Mouse (Mus musculus): ENCODE data around the gene Gm42421. TPM values are rescaled to one million over a fixed set of nuclear protein-coding genes. Genes with fewer than 3 reads are reported as not detected.

Gene Gm42421
- polyA plus RNA-seq, 1 experiment from 2014 or later, result 0.64 TPM

- ATAC-seq (ENCODE audit: low FRiP score, low TSS enrichment), result no peak
- Histone ChIP-seq H3K4me3 (ENCODE audit: low read length) (no peak overlapping the region), H3K27ac (ENCODE audit: low read depth, low read length) (no peak overlapping the region), H3K4me1 (ENCODE audit: control insufficient read depth, insufficient read depth, low read length) (no peaks in the 10 kb centered on the region), H3K4me2 (replicated peaks; ENCODE audit: low read depth, low read length) (no peak overlapping the region), H3K9me3 (ENCODE audit: control insufficient read depth, low read length) (0 out of 2 replicates have a peak, but pooled peaks cover 2% of the 10 kb centered on the region), H3K9ac (ENCODE audit: low read depth, low read length) (no peak overlapping the region), H3K36me3 (ENCODE audit: control insufficient read depth, insufficient read depth, low read length) (no peaks in the 10 kb centered on the region), H3K27me3 (ENCODE audit: control insufficient read depth, insufficient read depth, low read length) (no peaks in the 10 kb centered on the region)
- 95% methylated on average over 6 of the region's 6 CpGs for WGBS
Measured at GRCm38 (mm10) chr5:143957101-143957500, 29.1 kb downstream of the Gm42421 start.

DNA sequence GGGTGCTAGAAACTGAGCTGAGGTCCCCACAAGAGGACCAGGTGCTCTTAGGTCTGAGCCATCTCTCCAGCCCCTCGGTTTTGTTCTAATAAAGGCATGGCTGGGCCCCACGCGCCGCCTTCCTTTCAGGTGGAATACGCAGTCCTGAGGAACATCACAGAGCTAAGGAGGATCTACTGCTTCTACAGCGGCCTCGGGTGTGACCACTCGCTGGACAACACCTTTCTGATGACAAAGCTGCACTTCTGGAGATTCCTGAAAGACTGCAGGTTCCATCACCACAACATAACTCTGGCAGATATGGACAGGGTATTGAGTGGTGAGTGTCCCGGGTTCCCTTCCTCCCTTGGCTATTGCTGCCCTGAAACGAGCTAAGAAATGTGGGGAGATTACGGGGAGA lies 31.6 kb downstream of the Gm42421 start:
- Histone ChIP-seq H3K27ac (ENCODE audit: low read depth, low read length) (no peak overlapping the region), H3K36me3 (ENCODE audit: control insufficient read depth, insufficient read depth, low read length) (no peaks in the 10 kb centered on the region), H3K4me1 (ENCODE audit: control insufficient read depth, insufficient read depth, low read length) (no peaks in the 10 kb centered on the region), H3K9me3 (ENCODE audit: control insufficient read depth, low read length) (0 out of 2 replicates have a peak, but pooled peaks cover 2% of the 10 kb centered on the region), H3K4me2 (replicated peaks; ENCODE audit: low read depth, low read length) (no peak overlapping the region), H3K9ac (ENCODE audit: low read depth, low read length) (no peak overlapping the region), H3K4me3 (ENCODE audit: low read length) (no peak overlapping the region), H3K27me3 (ENCODE audit: control insufficient read depth, insufficient read depth, low read length) (no peaks in the 10 kb centered on the region)
- 92% methylated on average over 11 of the region's 11 CpGs for WGBS
- ATAC-seq (ENCODE audit: low FRiP score, low TSS enrichment), result no peak

GRCm38 (mm10) chr5:143961176-143961575 lies 33.2 kb downstream of the Gm42421 start:
- 87% methylated on average over 8 of the region's 8 CpGs for WGBS

DNA sequence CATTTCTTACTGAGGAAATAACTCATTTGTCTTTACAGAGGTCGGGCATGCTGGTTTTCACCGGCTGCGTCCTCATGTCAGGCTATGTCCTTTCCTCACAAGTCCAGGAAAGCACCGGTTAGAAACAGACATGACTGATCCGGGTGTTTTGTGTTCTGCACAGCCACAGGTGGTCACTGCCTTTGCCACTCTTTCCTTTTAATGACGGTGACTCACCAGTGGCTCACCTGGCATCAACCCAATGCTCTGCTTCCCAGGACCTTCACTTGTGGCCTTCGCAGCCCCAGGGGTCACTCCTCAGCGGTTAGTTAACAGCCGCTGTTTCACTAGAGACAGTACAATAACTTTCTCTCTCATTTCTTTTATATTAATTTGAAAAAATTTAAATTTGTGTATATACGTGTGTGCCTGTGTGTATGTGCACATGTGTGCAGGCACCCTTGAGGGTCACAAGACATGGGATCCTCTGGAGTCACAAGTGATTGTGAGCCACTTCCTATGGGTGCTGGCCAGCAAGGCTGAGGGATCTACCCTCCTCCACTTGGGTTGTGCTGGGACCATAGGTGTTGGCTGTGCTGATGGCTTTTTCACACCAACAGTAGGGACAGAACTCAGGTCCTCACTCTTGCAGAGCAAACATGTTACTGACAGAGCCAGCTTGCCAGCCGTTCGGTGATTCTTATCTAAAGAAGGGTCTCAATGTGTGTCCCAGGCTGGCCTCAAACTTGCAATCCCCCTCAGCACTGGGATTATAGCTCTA lies 37.8 kb downstream of the Gm42421 start:
- no peaks in the 10 kb centered on the region for H3K4me1 ChIP-seq (ENCODE audit: control insufficient read depth, insufficient read depth, low read length)
- H3K9ac ChIP-seq (ENCODE audit: low read depth, low read length), result no peak overlapping the region
- WGBS, result 79% methylated on average over 12 of the region's 12 CpGs
- no peak overlapping the region for H3K4me3 ChIP-seq (ENCODE audit: low read length)
- H3K4me2 ChIP-seq (replicated peaks; ENCODE audit: low read depth, low read length), result no peak overlapping the region
- no peaks in the 10 kb centered on the region for H3K27me3 ChIP-seq (ENCODE audit: control insufficient read depth, insufficient read depth, low read length)
- H3K36me3 ChIP-seq (ENCODE audit: control insufficient read depth, insufficient read depth, low read length), result no peaks in the 10 kb centered on the region
- no peak for ATAC-seq (ENCODE audit: low FRiP score, low TSS enrichment)
- H3K9me3 ChIP-seq (ENCODE audit: control insufficient read depth, low read length), result no peaks in the 10 kb centered on the region
- H3K27ac ChIP-seq (ENCODE audit: low read depth, low read length), result no peak overlapping the region

More at GRCm38 (mm10) chr5:143961176-143961575, 33.2 kb downstream of the Gm42421 start:
- Histone ChIP-seq H3K4me2 (replicated peaks; ENCODE audit: low read depth, low read length) (no peak overlapping the region), H3K4me1 (ENCODE audit: control insufficient read depth, insufficient read depth, low read length) (no peaks in the 10 kb centered on the region), H3K27ac (ENCODE audit: low read depth, low read length) (no peak overlapping the region), H3K9me3 (ENCODE audit: control insufficient read depth, low read length) (0 out of 2 replicates have a peak, but pooled peaks cover 2% of the 10 kb centered on the region), H3K4me3 (ENCODE audit: low read length) (no peak overlapping the region), H3K9ac (ENCODE audit: low read depth, low read length) (no peak overlapping the region), H3K36me3 (ENCODE audit: control insufficient read depth, insufficient read depth, low read length) (no peaks in the 10 kb centered on the region), H3K27me3 (ENCODE audit: control insufficient read depth, insufficient read depth, low read length) (no peaks in the 10 kb centered on the region)
- ATAC-seq (ENCODE audit: low FRiP score, low TSS enrichment), result no peak

- H3K4me1 ChIP-seq (ENCODE audit: control insufficient read depth, insufficient read depth, low read length), result no peaks in the 10 kb centered on the region
- ATAC-seq (ENCODE audit: low FRiP score, low TSS enrichment), result no peak
- WGBS, result 90% methylated on average over 12 of the region's 12 CpGs
- H3K4me2 ChIP-seq (replicated peaks; ENCODE audit: low read depth, low read length), result no peak overlapping the region
- H3K36me3 ChIP-seq (ENCODE audit: control insufficient read depth, insufficient read depth, low read length), result no peaks in the 10 kb centered on the region
- no peaks in the 10 kb centered on the region for H3K27me3 ChIP-seq (ENCODE audit: control insufficient read depth, insufficient read depth, low read length)
- H3K9me3 ChIP-seq (ENCODE audit: control insufficient read depth, low read length), result no peaks in the 10 kb centered on the region
- H3K27ac ChIP-seq (ENCODE audit: low read depth, low read length), result no peak overlapping the region
- no peak overlapping the region for H3K9ac ChIP-seq (ENCODE audit: low read depth, low read length)
- H3K4me3 ChIP-seq (ENCODE audit: low read length), result no peak overlapping the region
Measured at GRCm38 (mm10) chr5:143966671-143967070, 38.7 kb downstream of the Gm42421 start.

- no peaks in the 10 kb centered on the region for H3K36me3 ChIP-seq (ENCODE audit: control insufficient read depth, insufficient read depth, low read length)
- no peak overlapping the region for H3K4me2 ChIP-seq (replicated peaks; ENCODE audit: low read depth, low read length)
- no peak overlapping the region for H3K4me3 ChIP-seq (ENCODE audit: low read length)
- no peaks in the 10 kb centered on the region for H3K27me3 ChIP-seq (ENCODE audit: control insufficient read depth, insufficient read depth, low read length)
- H3K4me1 ChIP-seq (ENCODE audit: control insufficient read depth, insufficient read depth, low read length), result no peaks in the 10 kb centered on the region
- no peak for ATAC-seq (ENCODE audit: low FRiP score, low TSS enrichment)
- H3K9ac ChIP-seq (ENCODE audit: low read depth, low read length), result no peak overlapping the region
- H3K9me3 ChIP-seq (ENCODE audit: control insufficient read depth, low read length), result no peaks in the 10 kb centered on the region
- no peak overlapping the region for H3K27ac ChIP-seq (ENCODE audit: low read depth, low read length)
- 47% methylated on average over 3 of the region's 3 CpGs for WGBS
Measured at GRCm38 (mm10) chr5:143972628-143973027, 44.7 kb downstream of the Gm42421 start.

GRCm38 (mm10) chr5:143974931-143975630 lies 47.1 kb downstream of the Gm42421 start:
- Histone ChIP-seq H3K9me3 (ENCODE audit: control insufficient read depth, low read length) (no peaks in the 10 kb centered on the region), H3K27ac (ENCODE audit: low read depth, low read length) (no peak overlapping the region), H3K4me3 (ENCODE audit: low read length) (no peak overlapping the region), H3K9ac (ENCODE audit: low read depth, low read length) (no peak overlapping the region), H3K27me3 (ENCODE audit: control insufficient read depth, insufficient read depth, low read length) (no peaks in the 10 kb centered on the region), H3K4me2 (replicated peaks; ENCODE audit: low read depth, low read length) (no peak overlapping the region), H3K4me1 (ENCODE audit: control insufficient read depth, insufficient read depth, low read length) (no peaks in the 10 kb centered on the region), H3K36me3 (ENCODE audit: control insufficient read depth, insufficient read depth, low read length) (no peaks in the 10 kb centered on the region)
- WGBS, result 44% methylated on average over 4 of the region's 4 CpGs
- peak; percentile 84 for ATAC-seq (ENCODE audit: low FRiP score, low TSS enrichment)

GRCm38 (mm10) chr5:143975631-143975933 lies 47.6 kb downstream of the Gm42421 start:
- WGBS, result 52% methylated on average over 2 of the region's 2 CpGs
- ATAC-seq (ENCODE audit: low FRiP score, low TSS enrichment), result peak; percentile 32; the same call in 1 of the 2 replicates

GRCm38 (mm10) chr5:143976232-143976631 lies 48.3 kb downstream of the Gm42421 start:
- Histone ChIP-seq H3K9ac (ENCODE audit: low read depth, low read length) (no peak overlapping the region), H3K4me1 (ENCODE audit: control insufficient read depth, insufficient read depth, low read length) (0 out of 2 replicates have a peak, but pooled peaks cover 2% of the 10 kb centered on the region), H3K27ac (ENCODE audit: low read depth, low read length) (no peak overlapping the region), H3K36me3 (ENCODE audit: control insufficient read depth, insufficient read depth, low read length) (no peaks in the 10 kb centered on the region), H3K9me3 (ENCODE audit: control insufficient read depth, low read length) (no peaks in the 10 kb centered on the region), H3K4me2 (replicated peaks; ENCODE audit: low read depth, low read length) (no peak overlapping the region), H3K27me3 (ENCODE audit: control insufficient read depth, insufficient read depth, low read length) (no peaks in the 10 kb centered on the region), H3K4me3 (ENCODE audit: low read length) (no peak overlapping the region)
- no peak for ATAC-seq (ENCODE audit: low FRiP score, low TSS enrichment)
- WGBS, result 89% methylated on average over 11 of the region's 11 CpGs

More at GRCm38 (mm10) chr5:143975631-143975933, 47.6 kb downstream of the Gm42421 start:
- no peak overlapping the region for H3K27ac ChIP-seq (ENCODE audit: low read depth, low read length)
- no peaks in the 10 kb centered on the region for H3K4me1 ChIP-seq (ENCODE audit: control insufficient read depth, insufficient read depth, low read length)
- H3K27me3 ChIP-seq (ENCODE audit: control insufficient read depth, insufficient read depth, low read length), result no peaks in the 10 kb centered on the region
- no peak overlapping the region for H3K4me2 ChIP-seq (replicated peaks; ENCODE audit: low read depth, low read length)
- no peak overlapping the region for H3K4me3 ChIP-seq (ENCODE audit: low read length)
- H3K36me3 ChIP-seq (ENCODE audit: control insufficient read depth, insufficient read depth, low read length), result no peaks in the 10 kb centered on the region
- H3K9me3 ChIP-seq (ENCODE audit: control insufficient read depth, low read length), result no peaks in the 10 kb centered on the region
- H3K9ac ChIP-seq (ENCODE audit: low read depth, low read length), result no peak overlapping the region
